Mouse (Mus musculus) forebrain, embryonic 10.5 days (tissue): ENCODE results near the gene Asic3. TPM values are rescaled to one million over a fixed set of nuclear protein-coding genes. Genes with fewer than 3 reads are reported as not detected.

Experiments used
- DNase-seq: peaks from one replicate; pipeline ENCODE4 v3.0.0-alpha.2; 2017; ENCODE audit warnings: low spot score; ENCODE audit errors: extremely low spot score
- H3K27ac ChIP-seq: fragments of 300-500 bp; sonication (generic); 2 replicates; pipeline ENCODE4 v1.5.1; 2016; ENCODE audit warnings: mild to moderate bottlenecking
- H3K27me3 ChIP-seq: fragments of 300-500 bp; sonication (generic); 2 replicates; pipeline ENCODE4 v1.6.1; 2016; ENCODE audit warnings: mild to moderate bottlenecking; ENCODE audit not compliant: poor library complexity, severe bottlenecking
- H3K36me3 ChIP-seq: fragments of 300-500 bp; sonication (generic); replicated peaks from 2 replicates; pipeline ENCODE4 v1.6.1; 2016; ENCODE audit warnings: mild to moderate bottlenecking, moderate library complexity
- H3K4me1 ChIP-seq: fragments of 300-500 bp; sonication (generic); 2 replicates; pipeline ENCODE4 v1.6.1; 2016
- H3K4me3 ChIP-seq: fragments of 300-500 bp; sonication (generic); 2 replicates; pipeline ENCODE4 v1.5.1; 2016; ENCODE audit warnings: mild to moderate bottlenecking, moderate library complexity
- H3K9me3 ChIP-seq: fragments of 300-500 bp; sonication (generic); 2 replicates; pipeline ENCODE4 v1.6.1; 2016; ENCODE audit warnings: mild to moderate bottlenecking, moderate library complexity
- WGBS: fragments of 180-500 bp; shearing (Covaris S2); methylation state at CpG from one replicate; pipeline ENCODE4 v1.1.7; 2016; 5-methylcytosine and 5-hydroxymethylcytosine counted together
- polyA plus RNA-seq: library from polyadenylated mRNA; unstranded; fragments of >200 nt; fragmentation: Nextera tagmentation; extraction: Ambion mirVana; gene quantifications from 2 replicates; pipeline ENCODE4 v1.2.1, GENCODE M21; 2016

Asic3 gene
- polyA plus RNA-seq, 1 experiment from 2014 or later = not detected

GRCm38 (mm10) chr5:24380499-24380898 is 32.7 kb upstream of the Asic3 start:
- Histone ChIP-seq H3K4me3 (no peak overlapping the region), H3K27ac (0 out of 2 replicates have a peak overlapping the region, but pooled peaks have one; percentile 7), H3K9me3 (no peaks in the 10 kb centered on the region), H3K27me3 (peaks cover 13% of the 10 kb centered on the region), H3K36me3 (no peaks in the 10 kb centered on the region), H3K4me1 (peaks cover 45% of the 10 kb centered on the region)
- DNase-seq = no peak
- WGBS = 92% methylated on average over 4 of the region's 4 CpGs

- peaks cover 50% of the 10 kb centered on the region for H3K4me1 ChIP-seq
- no peaks in the 10 kb centered on the region for H3K9me3 ChIP-seq
- H3K27ac ChIP-seq = no peak overlapping the region
- WGBS = 79% methylated on average over 6 of the region's 6 CpGs
- DNase-seq = no peak
- no peak overlapping the region for H3K4me3 ChIP-seq
- H3K36me3 ChIP-seq = no peaks in the 10 kb centered on the region
- H3K27me3 ChIP-seq = peaks cover 23% of the 10 kb centered on the region
These were observed 31.7 kb upstream of the Asic3 start for GRCm38 (mm10) chr5:24381486-24381885.

GRCm38 (mm10) chr5:24381988-24382387 is 31.2 kb upstream of the Asic3 start:
- Histone ChIP-seq H3K27ac (no peak overlapping the region), H3K4me1 (peaks cover 55% of the 10 kb centered on the region)
- 75% methylated on average over 2 of the region's 2 CpGs for WGBS

GRCm38 (mm10) chr5:24383026-24383859 is 29.9 kb upstream of the Asic3 start:
- WGBS = under 1% methylated on average over 34 of the region's 34 CpGs
- DNase-seq = peak; percentile 96
- no peaks in the 10 kb centered on the region for H3K9me3 ChIP-seq
- peaks cover 40% of the 10 kb centered on the region for H3K27me3 ChIP-seq
- H3K4me1 ChIP-seq = peaks cover 60% of the 10 kb centered on the region
- peak overlapping the region; percentile 61 for H3K4me3 ChIP-seq
- H3K27ac ChIP-seq = peak overlapping the region; percentile 83
- no peaks in the 10 kb centered on the region for H3K36me3 ChIP-seq

More at GRCm38 (mm10) chr5:24381988-24382387, 31.2 kb upstream of the Asic3 start:
- no peak for DNase-seq
- no peaks in the 10 kb centered on the region for H3K9me3 ChIP-seq
- H3K4me3 ChIP-seq = no peak overlapping the region
- H3K36me3 ChIP-seq = no peaks in the 10 kb centered on the region
- peaks cover 28% of the 10 kb centered on the region for H3K27me3 ChIP-seq

- Histone ChIP-seq H3K4me3 (no peak overlapping the region), H3K4me1 (peaks cover 69% of the 10 kb centered on the region), H3K27ac (no peak overlapping the region), H3K27me3 (peaks cover 52% of the 10 kb centered on the region), H3K9me3 (no peaks in the 10 kb centered on the region), H3K36me3 (no peaks in the 10 kb centered on the region)
- WGBS = 65% methylated on average over 6 of the region's 6 CpGs
- DNase-seq = no peak
These were observed 28.8 kb upstream of the Asic3 start for GRCm38 (mm10) chr5:24384407-24384806.

GRCm38 (mm10) chr5:24385374-24385773 is 27.8 kb upstream of the Asic3 start:
- H3K27me3 ChIP-seq = peaks cover 62% of the 10 kb centered on the region
- H3K27ac ChIP-seq = no peak overlapping the region
- peaks cover 68% of the 10 kb centered on the region for H3K4me1 ChIP-seq
- H3K4me3 ChIP-seq = no peak overlapping the region
- no peaks in the 10 kb centered on the region for H3K36me3 ChIP-seq
- H3K9me3 ChIP-seq = no peaks in the 10 kb centered on the region
- DNase-seq = no peak
- 86% methylated on average over 5 of the region's 5 CpGs for WGBS

GRCm38 (mm10) chr5:24385887-24386550 is 27.2 kb upstream of the Asic3 start:
- Histone ChIP-seq H3K27ac (0 out of 2 replicates have a peak overlapping the region, but pooled peaks have one; percentile 15), H3K4me3 (no peak overlapping the region), H3K4me1 (peaks cover 65% of the 10 kb centered on the region), H3K9me3 (no peaks in the 10 kb centered on the region), H3K27me3 (peaks cover 67% of the 10 kb centered on the region), H3K36me3 (no peaks in the 10 kb centered on the region)
- DNase-seq = no peak
- 79% methylated on average over 10 of the region's 10 CpGs for WGBS

- H3K27me3 ChIP-seq = peaks cover 77% of the 10 kb centered on the region
- H3K4me1 ChIP-seq = peaks cover 62% of the 10 kb centered on the region
- no peaks in the 10 kb centered on the region for H3K36me3 ChIP-seq
- under 1% methylated on average over 73 of the region's 73 CpGs for WGBS
- H3K27ac ChIP-seq = peak overlapping the region; percentile 78
- DNase-seq = peak; percentile 57
- no peaks in the 10 kb centered on the region for H3K9me3 ChIP-seq
- H3K4me3 ChIP-seq = peak overlapping the region; percentile 61
These were observed 25.6 kb upstream of the Asic3 start for GRCm38 (mm10) chr5:24387264-24388241.

- Histone ChIP-seq H3K4me1 (peaks cover 55% of the 10 kb centered on the region), H3K27me3 (peaks cover 77% of the 10 kb centered on the region), H3K27ac (peak overlapping the region; percentile 78), H3K36me3 (no peaks in the 10 kb centered on the region), H3K4me3 (peak overlapping the region; percentile 61), H3K9me3 (no peaks in the 10 kb centered on the region)
- WGBS = 26% methylated on average over 26 of the region's 26 CpGs
- DNase-seq = no peak
These were observed 24.8 kb upstream of the Asic3 start for GRCm38 (mm10) chr5:24388246-24388915.

- whole genome bisulfite sequencing = 55% methylated on average over 7 of the region's 7 CpGs
- peak overlapping the region; percentile 66 for H3K27ac ChIP-seq
- H3K4me3 ChIP-seq = no peak overlapping the region; the same call in 1 of the 2 replicates
- H3K36me3 ChIP-seq = no peaks in the 10 kb centered on the region
- H3K27me3 ChIP-seq = peaks cover 77% of the 10 kb centered on the region
- H3K9me3 ChIP-seq = no peaks in the 10 kb centered on the region
- peaks cover 53% of the 10 kb centered on the region for H3K4me1 ChIP-seq
- no peak for DNase-seq
These were observed 24.1 kb upstream of the Asic3 start for GRCm38 (mm10) chr5:24389011-24389657.

- Histone ChIP-seq H3K36me3 (no peaks in the 10 kb centered on the region), H3K9me3 (no peaks in the 10 kb centered on the region), H3K27ac (peak overlapping the region; percentile 66), H3K4me1 (peaks cover 51% of the 10 kb centered on the region), H3K27me3 (peaks cover 73% of the 10 kb centered on the region), H3K4me3 (no peak overlapping the region)
- no peak for DNase-seq
- 86% methylated on average over 4 of the region's 4 CpGs for WGBS
These were observed 23.6 kb upstream of the Asic3 start for GRCm38 (mm10) chr5:24389658-24390020.
